Mouse (Mus musculus) regulatory T cell (primary cell): ENCODE results near the gene Rassf10.

ENCODE experiments used
- in situ Hi-C: fragments of 300-600 bp; cut with MboI, MseI; formaldehyde crosslinking; loops from one replicate; pipeline ENCODE4 v1.15.1; 2025; ENCODE audit warnings: high pct_unique_total_duplicates

Rassf10 gene

GRCm38 (mm10) chr7:112956961-112957360 is 3.2 kb downstream of the Rassf10 start:
- in situ Hi-C loops = no loop called here

DNA sequence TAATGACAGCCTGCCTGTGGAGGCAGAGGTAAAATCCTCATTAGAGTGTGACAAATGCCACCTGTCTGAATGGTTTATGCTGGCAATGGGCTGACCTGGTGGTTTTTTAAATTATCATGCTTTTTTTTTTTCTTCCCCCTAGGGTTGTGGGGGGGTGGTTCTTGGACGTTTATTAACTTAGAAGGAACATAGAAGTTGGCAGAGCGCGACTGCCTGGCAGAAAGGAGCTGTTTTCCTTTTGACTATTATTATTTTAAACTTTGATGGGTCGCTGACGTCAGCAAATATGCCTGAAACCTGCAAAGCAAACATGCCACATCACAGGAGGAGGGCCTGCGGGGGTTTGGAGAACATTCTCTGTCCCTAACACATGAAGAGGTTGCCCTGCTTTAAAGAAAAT is 3.9 kb downstream of the Rassf10 start:
- in situ Hi-C loops = no loop called here

DNA sequence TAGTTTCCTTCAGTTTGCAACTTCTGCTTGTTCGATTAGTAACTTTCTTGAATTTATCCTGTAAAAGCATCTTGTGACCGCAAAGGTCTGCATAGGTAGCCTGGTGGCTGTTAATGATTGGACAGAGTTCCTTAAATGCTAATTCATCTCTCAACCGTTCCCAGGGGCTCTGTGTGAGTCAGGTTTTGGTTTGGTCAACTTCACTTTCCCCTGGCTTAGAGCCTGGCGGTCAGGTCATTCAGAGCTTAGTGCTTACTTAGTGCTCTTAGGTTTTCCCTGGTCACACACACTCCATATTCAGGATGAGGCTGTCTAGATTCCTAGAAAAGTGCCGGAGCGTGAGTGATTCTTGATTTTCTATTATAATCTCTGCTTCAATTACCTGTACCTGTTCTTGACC is 12.6 kb downstream of the Rassf10 start:
- in situ Hi-C loops = no loop called here

GRCm38 (mm10) chr7:112966786-112967185 is 13.0 kb downstream of the Rassf10 start:
- in situ Hi-C loops = no loop called here

DNA sequence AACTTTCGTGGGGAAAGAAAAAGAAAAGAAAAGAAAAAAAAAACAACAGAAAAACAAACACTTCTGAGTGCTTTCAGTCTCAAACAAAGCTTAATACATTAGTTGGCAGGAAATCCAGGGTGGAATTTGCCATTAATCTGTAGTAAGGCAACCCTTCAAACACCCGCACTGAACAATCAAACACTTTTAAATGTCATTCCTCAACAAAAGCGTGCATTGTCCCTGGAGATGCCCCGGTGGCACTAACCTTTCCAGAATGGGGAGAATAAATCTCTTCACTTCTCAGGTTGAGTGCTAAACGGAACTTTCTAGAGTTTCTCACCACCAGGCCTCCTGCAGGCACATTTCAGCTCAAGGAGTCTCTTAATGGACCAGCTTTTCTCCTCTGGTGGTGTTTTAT is 29.6 kb downstream of the Rassf10 start:
- in situ Hi-C loops = no loop called here

GRCm38 (mm10) chr7:112984704-112985577 is 31.2 kb downstream of the Rassf10 start:
- in situ Hi-C loops = no loop called here

DNA sequence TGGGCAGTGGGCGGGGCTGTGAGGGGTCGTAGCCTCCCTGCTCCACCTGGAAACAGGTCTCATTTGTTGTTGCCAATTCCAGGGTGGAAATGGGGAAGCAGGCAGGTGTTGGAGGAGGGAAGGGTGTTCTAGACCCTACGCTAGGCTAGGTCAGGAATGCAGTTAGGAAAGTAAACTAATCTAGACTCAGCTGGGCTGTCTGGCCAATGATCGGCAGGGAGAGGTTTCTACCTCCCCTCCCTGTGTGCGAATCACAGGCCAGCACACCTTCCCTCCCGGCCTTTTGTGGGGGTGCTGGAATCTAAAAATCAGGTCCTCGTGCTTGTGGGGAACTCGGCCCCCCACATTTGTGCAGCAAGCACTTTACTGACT is 31.8 kb downstream of the Rassf10 start:
- in situ Hi-C loops = no loop called here

GRCm38 (mm10) chr7:112992928-112993327 is 39.2 kb downstream of the Rassf10 start:
- in situ Hi-C loops = loop anchor here (5.0 kb wide), 1 partner anchor 74 kb away; no protein-coding TSS in a partner anchor

- in situ Hi-C loops = no loop called here
These were observed 49.9 kb downstream of the Rassf10 start for GRCm38 (mm10) chr7:113003565-113004255.

- in situ Hi-C loops = no loop called here
These were observed 52.0 kb downstream of the Rassf10 start for GRCm38 (mm10) chr7:113005726-113006125.
